Mouse (Mus musculus) forebrain, embryonic 14.5 days (tissue): ENCODE measurements around the gene Npr2. TPM values are rescaled to one million over a fixed set of nuclear protein-coding genes. Genes with fewer than 3 reads are reported as not detected.

ENCODE experiments used
- ATAC-seq: fragments of 200-750 bp; cut with Nextera tagmentation; 2 replicates; pipeline ENCODE4 v1.8.0; 2017; ENCODE audit warnings: mild to moderate bottlenecking, moderate library complexity
- DNase-seq: peaks from one replicate; pipeline ENCODE4 v3.0.0-alpha.2; 2015; ENCODE audit warnings: low spot score
- H3K27ac ChIP-seq: fragments of 300-500 bp; sonication (generic); 2 replicates; pipeline ENCODE4 v1.5.1; 2014; ENCODE audit warnings: low read depth, mild to moderate bottlenecking, control low read depth, low read length, moderate library complexity
- H3K27me3 ChIP-seq: fragments of 300-500 bp; sonication (generic); replicated peaks from 2 replicates; pipeline ENCODE4 v1.6.1; 2014; ENCODE audit warnings: low read length, control low read depth, mixed read lengths; ENCODE audit not compliant: control insufficient read depth, insufficient read depth
- H3K36me3 ChIP-seq: fragments of 300-500 bp; sonication (generic); 2 replicates; pipeline ENCODE4 v1.6.1; 2014; ENCODE audit warnings: low read length, control low read depth; ENCODE audit not compliant: control insufficient read depth, insufficient read depth
- H3K4me1 ChIP-seq: fragments of 300-500 bp; sonication (generic); 2 replicates; pipeline ENCODE4 v1.6.1; 2014; ENCODE audit warnings: antibody characterized with exemption, low read length, control low read depth; ENCODE audit not compliant: control insufficient read depth, insufficient read depth
- H3K4me2 ChIP-seq: fragments of 300-500 bp; sonication (generic); 2 replicates; pipeline ENCODE4 v1.6.1; 2014; ENCODE audit warnings: mild to moderate bottlenecking, control low read depth, low read length
- H3K4me3 ChIP-seq: fragments of 300-500 bp; sonication (generic); 2 replicates; pipeline ENCODE4 v1.5.1; 2014; ENCODE audit warnings: low read depth, low read length, control low read depth
- H3K9ac ChIP-seq: fragments of 300-500 bp; sonication (generic); 2 replicates; pipeline ENCODE4 v1.6.1; 2014; ENCODE audit warnings: mild to moderate bottlenecking, low read length, control low read depth, moderate library complexity
- H3K9me3 ChIP-seq: fragments of 300-500 bp; sonication (generic); replicated peaks from 2 replicates; pipeline ENCODE4 v1.6.1; 2016; ENCODE audit warnings: low read length, control low read depth, mixed read lengths; ENCODE audit not compliant: control insufficient read depth
- WGBS: fragments of 180-500 bp; shearing (Covaris S2); extraction: QIAGEN DNeasy Blood & Tissue Kit; methylation state at CpG from one replicate; pipeline ENCODE4 v1.1.7; 2014; 5-methylcytosine and 5-hydroxymethylcytosine counted together
- microRNA-seq: library from miRNA; unstranded; fragments of <30 nt; microRNA quantifications from one replicate; pipeline ENCODE4, GENCODE M21; 2016
- polyA plus RNA-seq: library from polyadenylated mRNA; unstranded; fragments of >200 nt; fragmentation: Nextera tagmentation; extraction: Ambion mirVana; gene quantifications from 2 replicates; pipeline ENCODE4 v1.2.1, GENCODE M21; 2014

Npr2 gene
- polyA plus RNA-seq, 1 experiment from 2014 or later = 11.2 TPM

DNA sequence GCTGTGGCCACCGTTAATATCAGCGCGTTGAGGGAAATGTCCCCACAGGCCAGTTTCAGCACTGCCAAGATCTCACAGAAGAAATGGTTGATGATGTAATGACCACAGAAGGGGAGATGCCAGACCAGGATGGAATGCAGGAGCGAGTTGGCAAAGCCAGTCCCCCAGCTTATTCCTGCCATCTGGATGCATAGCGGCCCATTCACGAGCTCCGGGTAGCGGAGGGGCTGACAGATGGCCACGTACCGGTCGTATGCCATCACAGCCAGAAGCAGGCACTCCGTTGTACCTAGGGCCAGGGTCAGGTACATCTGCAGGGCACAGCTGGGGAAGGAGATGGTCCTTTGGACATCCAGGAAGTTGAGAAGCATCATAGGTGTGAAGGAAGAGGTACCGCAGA, 64.8 kb downstream of the Npr2 start:
- no peaks in the 10 kb centered on the region for H3K4me1 ChIP-seq
- no peaks in the 10 kb centered on the region for H3K36me3 ChIP-seq
- H3K9me3 ChIP-seq = no peaks in the 10 kb centered on the region
- no peak overlapping the region for H3K9ac ChIP-seq
- H3K27ac ChIP-seq = no peak overlapping the region
- H3K4me2 ChIP-seq = no peak overlapping the region
- whole genome bisulfite sequencing = 64% methylated on average over 13 of the region's 13 CpGs
- H3K27me3 ChIP-seq = no peaks in the 10 kb centered on the region
- ATAC-seq (peak; percentile 46; the same call in 1 of the 2 replicates), DNase-seq (peak; percentile 47)
- H3K4me3 ChIP-seq = no peak overlapping the region

DNA sequence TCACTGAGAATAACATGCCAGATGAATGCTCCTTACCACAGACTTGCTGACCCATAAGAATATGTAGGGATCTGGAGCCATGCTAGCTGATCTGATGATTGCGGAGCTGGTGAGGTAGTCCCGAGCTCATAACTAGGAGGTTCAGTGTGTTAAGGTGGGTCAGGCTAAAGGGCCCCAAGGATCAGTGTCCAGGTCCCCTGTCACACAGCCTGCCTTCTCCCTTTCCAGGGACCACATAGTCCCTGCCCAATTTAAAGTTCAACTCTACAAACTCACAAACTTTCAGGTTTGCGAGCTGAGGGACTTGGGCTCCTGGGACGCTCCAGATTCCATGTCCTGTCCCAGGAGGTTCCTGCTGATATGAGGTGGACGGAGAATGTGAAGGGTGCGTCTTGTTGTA, 69.0 kb downstream of the Npr2 start, which contains the start of gene Olfr70:
Gene Olfr70, minus strand, starts transcription at position 101 of the 400 bp plus-strand sequence.
- ATAC-seq (no peak), DNase-seq (no peak)
- Histone ChIP-seq H3K4me2 (no peak within 1 kb of the TSS), H3K4me3 (no peak within 1 kb of the TSS), H3K27ac (no peak within 1 kb of the TSS), H3K27me3 (no peaks in the 10 kb centered on the region), H3K9me3 (no peaks in the 10 kb centered on the region), H3K9ac (no peak within 1 kb of the TSS), H3K4me1 (no peaks in the 10 kb centered on the region), H3K36me3 (no peaks in the 10 kb centered on the region)
- WGBS = 92% methylated on average over 6 of the region's 6 CpGs

Small RNA genes lying within 50 kb of the gene (microRNA-seq; reads per million reads assigned to microRNA genes)
- not detected for gene Gm25262

Other genes starting within 250 kb of the Npr2 start
- gene Rusc2, start 250.0 kb upstream of the Npr2 start, polyA plus RNA-seq = 47.8 and 58.4 TPM in 2 replicates
- gene Fam166b, start 202.8 kb upstream of the Npr2 start, polyA plus RNA-seq = 0.29 and 0.73 TPM in 2 replicates
- gene Tesk1, start 190.0 kb upstream of the Npr2 start, polyA plus RNA-seq = 10.2 and 12.1 TPM in 2 replicates
- 6.7 and 8.8 TPM in 2 replicates for gene Cd72, start 177.3 kb upstream of the Npr2 start, polyA plus RNA-seq
- not detected in 2 replicates for gene Sit1, start 148.2 kb upstream of the Npr2 start, polyA plus RNA-seq
- 68.7 and 69.1 TPM in 2 replicates for gene Ccdc107, start 139.0 kb upstream of the Npr2 start, polyA plus RNA-seq
- 14.0 and 15.9 TPM in 2 replicates for gene Arhgef39, start 132.2 kb upstream of the Npr2 start, polyA plus RNA-seq
- 0.22 TPM in 1 of 2 replicates, not detected in the other for gene Car9, start 125.0 kb upstream of the Npr2 start, polyA plus RNA-seq
- gene Tpm2, start 108.2 kb upstream of the Npr2 start, polyA plus RNA-seq = 10.7 and 13.4 TPM in 2 replicates
- 88.3 and 88.4 TPM in 2 replicates for gene Creb3, start 69.6 kb upstream of the Npr2 start, polyA plus RNA-seq
- gene Tln1, start 69.2 kb upstream of the Npr2 start, polyA plus RNA-seq = 50.1 and 50.4 TPM in 2 replicates
- gene Rgp1, start 53.2 kb upstream of the Npr2 start, polyA plus RNA-seq = 10.4 and 22.2 TPM in 2 replicates
- gene Gba2, start 53.1 kb upstream of the Npr2 start, polyA plus RNA-seq = 39.2 and 42.3 TPM in 2 replicates
- gene Msmp, start 47.4 kb upstream of the Npr2 start, polyA plus RNA-seq = 0.37 TPM in 1 of 2 replicates, not detected in the other
- gene Spag8, start 21.7 kb downstream of the Npr2 start, polyA plus RNA-seq = 4.2 and 5.7 TPM in 2 replicates
- gene Hint2, start 24.5 kb downstream of the Npr2 start, polyA plus RNA-seq = 67.0 and 82.7 TPM in 2 replicates
- gene Tmem8b, start 37.0 kb downstream of the Npr2 start, polyA plus RNA-seq = 5.6 and 7.3 TPM in 2 replicates
- 2.1 and 2.2 TPM in 2 replicates for gene Fam221b, start 37.2 kb downstream of the Npr2 start, polyA plus RNA-seq
- not detected in 2 replicates for gene Olfr70, start 68.9 kb downstream of the Npr2 start, polyA plus RNA-seq
- not detected in 2 replicates for gene Olfr71, start 78.3 kb downstream of the Npr2 start, polyA plus RNA-seq
- 0.36 and 0.45 TPM in 2 replicates for gene Hrct1, start 95.3 kb downstream of the Npr2 start, polyA plus RNA-seq
- gene Spaar, start 98.1 kb downstream of the Npr2 start, polyA plus RNA-seq = 0.06 TPM in 1 of 2 replicates, not detected in the other
- not detected in 2 replicates for gene Olfr159, start 139.1 kb downstream of the Npr2 start, polyA plus RNA-seq
- not detected in 2 replicates for gene Olfr156, start 192.0 kb downstream of the Npr2 start, polyA plus RNA-seq
- gene Olfr157, start 208.3 kb downstream of the Npr2 start, polyA plus RNA-seq = not detected in 2 replicates
- not detected in 2 replicates for gene Olfr155, start 219.6 kb downstream of the Npr2 start, polyA plus RNA-seq
- gene Reck, start 243.6 kb downstream of the Npr2 start, polyA plus RNA-seq = 4.7 and 5.8 TPM in 2 replicates